Mouse (Mus musculus): Measurements from ENCODE around the gene Dnah9. TPM values are rescaled to one million over a fixed set of nuclear protein-coding genes. Genes with fewer than 3 reads are reported as not detected.

Dnah9 gene
- polyA plus RNA-seq (2012; rRNA removed), result 1.8 and 3.1 TPM in 2 replicates

DNA sequence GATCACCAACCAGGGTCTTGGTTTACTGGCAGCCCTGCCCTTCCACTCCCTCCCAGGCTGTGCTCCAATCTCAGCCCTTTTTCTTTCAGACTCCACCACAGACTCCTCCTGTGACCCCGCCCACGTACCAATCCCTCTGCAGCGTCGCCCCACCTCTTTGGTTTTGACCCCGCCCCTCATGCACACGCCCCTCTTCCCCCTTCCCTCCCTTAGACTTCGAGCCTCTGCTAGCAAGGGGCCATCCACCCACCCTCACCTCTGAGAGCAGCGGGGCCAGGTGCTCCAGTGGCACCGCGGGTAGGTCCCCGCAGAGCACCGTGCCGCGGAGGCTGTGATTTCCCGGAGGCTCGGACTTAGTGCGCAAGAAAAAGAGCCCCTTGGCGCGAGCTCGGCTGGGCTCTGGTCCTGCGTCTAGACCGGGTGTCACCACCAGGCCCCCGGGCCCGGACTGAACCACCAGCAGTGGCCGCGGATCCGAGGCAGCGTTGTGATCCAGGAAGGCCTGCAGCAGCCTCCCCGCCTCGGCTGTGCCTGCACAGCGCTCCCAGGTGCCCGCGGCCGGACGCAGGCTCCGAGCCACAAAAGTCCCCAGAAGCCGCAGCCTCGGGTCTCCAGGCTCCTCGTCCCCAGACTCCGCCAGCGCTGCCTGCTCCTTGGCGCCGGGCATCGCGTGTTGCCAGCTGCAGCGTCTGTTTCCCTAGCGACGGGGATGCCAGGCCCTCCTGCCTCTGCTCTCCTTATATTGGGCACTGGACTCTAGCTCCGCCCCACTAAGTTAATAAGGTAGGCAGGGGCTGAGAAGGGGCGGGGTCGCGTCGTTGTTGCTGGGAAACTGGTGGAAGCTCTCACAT is at the start of gene Dnah9:
Dnah9 (minus strand) TSS at position 751 of the 851 bp plus-strand sequence.
- TF ChIP-seq CTCF (IDR thresholded peaks at IDR 0.05; ENCODE audit: borderline replicate concordance, extremely low read depth, insufficient read depth, insufficient read length) (no peak), POLR2A (IDR thresholded peaks at IDR 0.05; ENCODE audit: borderline replicate concordance, extremely low read depth, insufficient read depth, insufficient read length, poor library complexity, severe bottlenecking) (no peak)
- peak; percentile 98 for DNase-seq (ENCODE audit: low read depth)

DNA sequence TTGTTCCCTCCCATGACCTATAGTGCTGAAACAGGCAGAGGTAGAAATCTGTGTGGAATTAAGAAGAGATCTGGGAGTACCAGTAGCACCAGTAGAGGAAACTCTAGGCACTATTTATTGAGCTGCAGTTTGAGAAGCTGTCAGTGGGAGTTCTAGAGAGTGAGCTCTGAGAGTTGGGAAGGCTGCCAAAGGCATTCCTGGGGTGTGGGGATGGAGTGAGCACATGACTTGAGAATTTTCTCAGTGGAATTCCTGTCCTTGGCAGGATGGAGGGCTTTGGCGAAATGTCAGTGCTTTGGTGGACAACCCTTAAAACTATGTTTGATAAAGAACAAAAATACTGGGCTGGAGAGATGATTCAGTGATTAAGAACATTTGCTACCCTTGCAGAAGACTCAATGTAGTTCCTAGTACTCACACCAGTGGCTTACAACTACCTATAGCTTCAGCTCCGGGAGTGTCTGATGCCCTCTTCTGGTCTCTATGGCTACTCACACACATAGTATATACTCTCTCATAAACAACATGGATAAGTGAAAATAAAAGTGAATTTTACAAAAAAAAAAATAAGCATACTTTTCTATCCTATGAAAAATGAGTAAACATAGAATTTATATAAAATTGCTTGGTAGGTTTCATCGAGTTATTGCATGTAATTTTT is 20.4 kb upstream of the Dnah9 start:
- TF ChIP-seq POLR2A (IDR thresholded peaks at IDR 0.05; ENCODE audit: borderline replicate concordance, extremely low read depth, insufficient read depth, insufficient read length, poor library complexity, severe bottlenecking), result no peak
- TF ChIP-seq CTCF (IDR thresholded peaks at IDR 0.05; ENCODE audit: borderline replicate concordance, extremely low read depth, insufficient read depth, insufficient read length), result no peak
- peak; percentile 82 for DNase-seq (ENCODE audit: low read depth)

DNA sequence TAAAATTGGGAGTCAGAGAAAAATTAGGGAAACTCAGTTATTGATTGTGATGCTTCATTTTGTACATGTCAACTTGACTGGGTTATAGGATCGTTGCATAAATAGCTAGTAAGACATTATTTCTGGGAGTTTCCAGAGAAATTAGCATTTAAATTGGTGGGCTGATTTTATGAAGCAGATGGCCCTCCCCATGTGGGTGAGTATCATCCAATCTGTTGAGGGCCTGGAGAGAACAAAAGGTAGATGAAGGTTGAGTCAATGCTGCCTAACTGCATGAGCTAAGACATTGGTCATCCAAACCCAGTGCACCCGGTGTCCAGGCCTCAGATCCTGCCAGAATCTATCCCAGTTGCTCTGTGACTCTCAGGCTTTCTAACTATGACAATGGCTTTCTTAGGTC is 19.8 kb upstream of the Dnah9 start:
- TF ChIP-seq POLR2A (IDR thresholded peaks at IDR 0.05; ENCODE audit: borderline replicate concordance, extremely low read depth, insufficient read depth, insufficient read length, poor library complexity, severe bottlenecking) (no peak), CTCF (IDR thresholded peaks at IDR 0.05; ENCODE audit: borderline replicate concordance, extremely low read depth, insufficient read depth, insufficient read length) (no peak)
- DNase-seq (ENCODE audit: low read depth), result peak; percentile 19

DNA sequence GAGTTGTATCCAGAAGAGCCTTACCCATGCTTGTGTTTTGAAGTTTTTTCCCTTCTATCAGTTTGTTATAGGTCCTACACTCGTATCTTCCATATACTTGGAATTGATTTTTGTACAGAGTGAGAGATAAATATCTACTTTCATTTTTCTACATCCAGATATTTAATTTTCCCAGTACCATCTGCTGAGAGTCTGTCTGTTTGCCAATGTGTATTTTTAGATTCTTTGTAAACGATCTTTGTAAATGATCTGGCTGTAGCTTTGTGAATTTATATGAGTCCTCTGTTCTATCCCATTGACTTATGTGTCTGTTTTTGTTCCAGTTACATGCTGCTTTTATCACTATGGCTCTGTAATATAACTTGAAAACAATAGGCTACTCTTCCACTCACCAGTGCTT is 9.4 kb upstream of the Dnah9 start:
- TF ChIP-seq CTCF (IDR thresholded peaks at IDR 0.05; ENCODE audit: borderline replicate concordance, extremely low read depth, insufficient read depth, insufficient read length) (no peak), POLR2A (IDR thresholded peaks at IDR 0.05; ENCODE audit: borderline replicate concordance, extremely low read depth, insufficient read depth, insufficient read length, poor library complexity, severe bottlenecking) (no peak)
- DNase-seq (ENCODE audit: low read depth), result peak; percentile 9

DNA sequence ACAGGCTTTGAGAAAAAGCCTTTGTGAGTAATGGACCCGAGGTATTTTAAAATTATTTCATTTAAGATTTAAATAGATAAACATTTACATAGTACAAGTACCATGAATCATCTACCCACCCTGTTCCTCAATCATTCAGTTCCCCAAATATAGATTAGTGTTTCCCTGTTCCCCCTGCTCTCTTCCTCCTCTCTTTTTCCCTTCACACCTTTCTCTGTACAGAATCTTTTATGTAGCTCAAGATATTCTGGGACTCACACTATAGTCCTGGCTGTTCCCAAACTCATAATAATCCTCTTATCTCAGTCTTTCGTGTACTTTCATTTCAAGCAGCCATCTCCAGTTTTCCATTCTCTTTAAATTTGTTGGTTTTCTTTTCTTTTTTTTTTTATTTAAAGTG is 4.3 kb downstream of the Dnah9 start:
- DNase-seq (ENCODE audit: low read depth), result no peak
- no peak for TF ChIP-seq POLR2A (IDR thresholded peaks at IDR 0.05; ENCODE audit: borderline replicate concordance, extremely low read depth, insufficient read depth, insufficient read length, poor library complexity, severe bottlenecking)

DNA sequence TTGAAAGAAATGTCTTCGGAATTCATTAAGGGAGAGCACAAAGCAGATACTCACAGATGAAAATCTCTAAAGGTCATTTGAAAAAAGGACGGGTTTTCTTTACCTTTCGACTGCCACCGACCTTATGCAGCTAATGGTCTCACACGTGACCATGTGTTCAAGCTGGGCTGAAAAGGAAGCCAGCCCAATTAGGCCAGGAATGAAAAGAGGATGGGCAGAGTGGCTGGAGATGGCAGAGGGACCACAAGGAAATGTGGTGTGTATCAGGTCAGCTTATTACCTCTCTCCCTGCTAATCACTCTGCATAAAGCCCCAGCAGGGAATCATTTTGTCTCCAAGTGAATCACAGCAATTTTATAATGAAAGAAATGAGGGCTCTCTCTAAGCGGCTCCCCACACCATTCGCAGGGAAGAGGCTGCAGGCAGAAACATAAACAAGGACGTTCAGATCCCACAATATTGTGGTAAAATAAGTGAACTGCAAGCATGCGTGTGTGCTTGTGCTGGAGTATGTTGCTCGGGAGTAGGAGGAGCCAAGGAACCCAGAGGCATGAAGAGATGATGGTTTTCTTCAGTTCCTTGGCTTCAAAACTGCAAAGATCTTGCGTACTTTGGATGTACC is 27.6 kb downstream of the Dnah9 start:
- TF ChIP-seq CTCF (IDR thresholded peaks at IDR 0.05; ENCODE audit: borderline replicate concordance, extremely low read depth, insufficient read depth, insufficient read length), result no peak
- no peak for TF ChIP-seq POLR2A (IDR thresholded peaks at IDR 0.05; ENCODE audit: borderline replicate concordance, extremely low read depth, insufficient read depth, insufficient read length, poor library complexity, severe bottlenecking)
- DNase-seq (ENCODE audit: low read depth), result peak; percentile 79

DNA sequence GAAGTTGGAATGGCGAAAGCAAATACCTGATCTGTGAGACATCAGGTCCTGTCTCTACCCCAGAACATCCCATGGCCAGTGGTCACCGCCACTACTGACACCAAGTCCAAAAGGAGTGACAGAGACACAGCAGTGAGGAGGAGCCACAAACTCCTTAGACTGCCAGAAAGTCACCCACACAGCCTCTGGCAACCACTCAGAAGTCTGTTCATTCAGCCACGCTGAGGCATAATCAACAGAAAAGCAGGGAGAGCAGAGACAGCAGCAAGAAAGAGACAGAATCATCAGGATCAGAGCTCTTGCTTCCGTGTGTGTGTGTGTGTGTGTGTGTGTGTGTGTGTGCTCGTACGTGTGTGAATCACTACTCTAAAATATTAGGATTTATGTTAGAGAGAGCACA is 33.5 kb downstream of the Dnah9 start:
- DNase-seq (ENCODE audit: low read depth), result no peak

DNA sequence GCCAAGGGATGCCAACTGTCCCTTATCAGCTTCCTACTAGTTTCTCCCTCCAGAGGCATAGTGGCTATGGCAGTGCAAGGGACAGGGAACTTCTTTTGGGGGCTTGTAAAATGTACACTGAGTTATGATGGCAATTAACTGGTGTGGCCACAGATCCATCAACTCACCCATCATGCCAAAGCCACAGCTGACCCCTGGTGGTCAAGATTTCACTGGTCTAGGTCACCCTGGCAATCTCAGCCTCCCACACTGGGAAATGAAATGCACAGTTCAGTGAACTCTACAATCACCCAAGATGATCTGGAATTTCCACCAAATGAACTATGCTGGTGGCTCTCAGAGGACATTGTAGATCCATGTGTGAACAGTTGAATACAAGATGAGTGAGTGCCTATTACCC is 42.2 kb downstream of the Dnah9 start:
- TF ChIP-seq CTCF (IDR thresholded peaks at IDR 0.05; ENCODE audit: borderline replicate concordance, extremely low read depth, insufficient read depth, insufficient read length) (no peak), POLR2A (IDR thresholded peaks at IDR 0.05; ENCODE audit: borderline replicate concordance, extremely low read depth, insufficient read depth, insufficient read length, poor library complexity, severe bottlenecking) (no peak)
- no peak for DNase-seq (ENCODE audit: low read depth)

More for the DNA sequence above, 33.5 kb downstream of the Dnah9 start:
- TF ChIP-seq POLR2A (IDR thresholded peaks at IDR 0.05; ENCODE audit: borderline replicate concordance, extremely low read depth, insufficient read depth, insufficient read length, poor library complexity, severe bottlenecking), result no peak
- no peak for TF ChIP-seq CTCF (IDR thresholded peaks at IDR 0.05; ENCODE audit: borderline replicate concordance, extremely low read depth, insufficient read depth, insufficient read length)

DNA sequence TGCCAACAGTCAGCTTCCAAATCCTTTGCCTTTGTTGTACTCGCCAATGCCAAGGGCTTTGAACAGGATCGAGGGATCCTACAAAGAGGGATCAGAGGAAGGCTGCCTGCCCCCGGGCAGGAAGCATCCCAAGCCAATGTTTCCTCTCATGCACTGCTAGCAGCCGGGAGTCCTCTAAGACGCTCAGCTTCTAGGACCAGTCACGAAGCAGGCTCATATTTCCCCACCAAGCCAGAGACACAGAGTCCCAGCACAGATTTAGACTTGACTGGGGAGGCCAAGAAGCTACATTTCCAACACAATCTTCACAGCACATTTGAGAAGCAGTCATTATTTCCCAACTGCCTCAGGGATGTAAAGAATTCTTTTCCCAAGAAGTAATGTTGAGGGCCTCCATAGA is 43.9 kb downstream of the Dnah9 start:
- DNase-seq (ENCODE audit: low read depth), result no peak
- no peak for TF ChIP-seq POLR2A (IDR thresholded peaks at IDR 0.05; ENCODE audit: borderline replicate concordance, extremely low read depth, insufficient read depth, insufficient read length, poor library complexity, severe bottlenecking)
- TF ChIP-seq CTCF (IDR thresholded peaks at IDR 0.05; ENCODE audit: borderline replicate concordance, extremely low read depth, insufficient read depth, insufficient read length), result no peak

DNA sequence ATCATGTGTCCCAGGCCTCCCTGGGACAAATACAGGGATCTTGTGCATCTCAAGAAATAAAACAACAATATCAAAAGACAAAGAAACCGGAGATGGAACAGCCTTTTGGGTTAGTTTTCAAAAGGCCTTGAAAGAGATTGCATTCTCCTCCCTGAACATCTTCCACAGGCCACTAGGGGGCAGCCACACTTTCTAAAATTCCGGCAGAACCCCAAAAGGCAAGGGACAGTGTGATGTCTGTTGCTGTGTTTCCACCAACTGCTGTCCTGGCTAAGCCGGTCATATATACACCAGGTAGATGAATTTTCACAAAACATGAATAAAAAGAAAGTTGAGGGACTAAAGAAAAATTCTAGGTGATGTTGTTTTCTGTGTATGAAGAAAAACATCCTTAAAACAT is 46.3 kb downstream of the Dnah9 start:
- peak; percentile 89 for TF ChIP-seq CTCF (IDR thresholded peaks at IDR 0.05; ENCODE audit: borderline replicate concordance, extremely low read depth, insufficient read depth, insufficient read length)
- no peak for TF ChIP-seq POLR2A (IDR thresholded peaks at IDR 0.05; ENCODE audit: borderline replicate concordance, extremely low read depth, insufficient read depth, insufficient read length, poor library complexity, severe bottlenecking)
- peak; percentile 88 for DNase-seq (ENCODE audit: low read depth)

DNA sequence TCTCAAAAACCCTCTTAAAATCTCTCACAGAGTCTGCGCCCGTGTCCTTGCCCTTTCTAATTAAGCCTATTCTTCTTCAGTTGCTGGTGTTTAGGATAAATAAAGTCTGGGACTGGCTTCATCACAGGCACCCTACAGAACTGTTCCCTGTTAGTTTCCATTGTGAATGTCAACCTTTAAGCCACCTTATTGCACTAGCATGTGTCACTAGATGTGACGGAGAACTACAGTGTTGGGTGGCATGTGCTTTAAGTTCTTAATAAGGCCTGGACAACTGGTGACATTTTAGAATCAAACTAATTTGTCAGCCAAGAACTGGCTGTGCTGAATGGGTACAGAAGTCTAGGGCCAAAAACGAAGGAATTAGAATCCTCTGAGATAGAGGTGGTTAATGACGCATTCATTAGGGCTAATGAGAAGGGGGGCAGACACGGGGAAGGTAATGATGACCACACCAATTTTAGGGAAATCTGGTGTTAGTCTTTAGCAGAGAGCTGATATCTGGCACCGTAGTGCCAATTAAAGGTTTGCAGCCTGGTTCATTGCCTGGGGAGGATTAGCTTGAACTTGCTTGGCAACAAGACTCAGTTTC is 84.6 kb downstream of the Dnah9 start:
- TF ChIP-seq CTCF (IDR thresholded peaks at IDR 0.05; ENCODE audit: borderline replicate concordance, extremely low read depth, insufficient read depth, insufficient read length) (no peak), POLR2A (IDR thresholded peaks at IDR 0.05; ENCODE audit: borderline replicate concordance, extremely low read depth, insufficient read depth, insufficient read length, poor library complexity, severe bottlenecking) (no peak)
- DNase-seq (ENCODE audit: low read depth), result peak; percentile 92
